Mouse (Mus musculus) retina, postnatal 1 day (tissue): ENCODE data around the gene Ccdc73.
"Not testable (repeated sequence)": the region's sequence is repeated elsewhere in the genome, so short reads cannot be mapped to it uniquely, and the experiment has no call there.

Experiments
- DNase-seq: peaks from one replicate; pipeline ENCODE4 v3.0.0-alpha.2; 2012

The Ccdc73 gene

DNA sequence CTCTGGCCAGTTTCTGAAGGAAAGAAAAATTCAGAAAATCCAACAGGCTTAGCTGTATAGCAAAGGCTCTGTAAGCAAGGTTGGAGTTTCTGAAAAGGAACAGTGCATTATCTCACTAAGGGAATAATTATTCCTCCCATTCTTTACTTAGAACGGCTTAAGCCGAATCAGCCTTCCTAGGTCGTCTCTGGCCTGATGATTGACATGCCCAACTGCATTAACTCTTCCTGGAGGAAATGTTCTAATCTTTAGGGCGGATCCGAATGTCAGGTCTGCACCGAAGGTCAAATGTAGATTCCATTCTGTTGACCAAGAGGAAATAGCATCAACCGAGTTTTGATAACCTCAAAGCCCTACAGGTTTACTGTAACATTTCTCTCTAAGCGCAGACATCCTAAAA, 11.2 kb downstream of the Ccdc73 start:
- no peak for DNase-seq

DNA sequence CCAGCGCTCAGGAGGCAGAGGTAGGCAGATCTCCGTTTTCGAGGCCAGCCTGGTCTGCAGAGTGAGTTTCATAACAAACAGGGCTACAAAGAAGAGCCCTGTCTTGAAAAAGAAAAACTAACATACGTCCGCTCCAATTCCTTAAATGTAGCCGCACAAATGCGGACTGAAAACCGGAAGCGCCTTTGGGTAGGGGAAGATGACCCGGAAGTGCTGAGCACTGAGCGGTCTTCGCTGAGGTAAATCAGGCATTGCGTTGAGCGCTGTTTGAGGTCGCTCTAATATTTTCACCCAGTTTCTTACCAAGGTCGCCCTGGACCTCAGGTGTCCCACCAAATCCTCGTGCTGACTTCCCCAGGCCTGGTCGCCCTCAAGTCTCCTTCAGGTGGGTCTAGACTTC, 18.5 kb downstream of the Ccdc73 start:
- DNase-seq, result peak; percentile 8

DNA sequence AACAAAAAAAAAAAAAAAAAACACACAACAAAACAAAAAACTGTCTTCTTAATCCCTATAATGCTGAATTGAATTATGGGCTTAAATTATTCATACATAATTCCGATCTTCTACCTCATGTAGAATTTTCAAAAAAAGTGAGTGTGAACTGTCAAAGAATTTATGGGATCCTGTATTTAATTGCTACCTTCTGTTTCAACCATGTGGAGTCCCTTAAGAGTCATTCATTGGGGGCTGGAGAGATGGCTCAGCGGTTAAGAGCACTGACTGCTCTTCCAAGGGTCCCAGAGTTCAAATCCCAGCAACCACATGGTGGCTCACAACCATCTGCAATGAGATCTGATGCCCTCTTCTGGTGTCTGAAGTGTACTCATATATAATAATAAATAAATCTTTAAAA, 19.7 kb downstream of the Ccdc73 start:
- not testable (repeated sequence) for DNase-seq

DNA sequence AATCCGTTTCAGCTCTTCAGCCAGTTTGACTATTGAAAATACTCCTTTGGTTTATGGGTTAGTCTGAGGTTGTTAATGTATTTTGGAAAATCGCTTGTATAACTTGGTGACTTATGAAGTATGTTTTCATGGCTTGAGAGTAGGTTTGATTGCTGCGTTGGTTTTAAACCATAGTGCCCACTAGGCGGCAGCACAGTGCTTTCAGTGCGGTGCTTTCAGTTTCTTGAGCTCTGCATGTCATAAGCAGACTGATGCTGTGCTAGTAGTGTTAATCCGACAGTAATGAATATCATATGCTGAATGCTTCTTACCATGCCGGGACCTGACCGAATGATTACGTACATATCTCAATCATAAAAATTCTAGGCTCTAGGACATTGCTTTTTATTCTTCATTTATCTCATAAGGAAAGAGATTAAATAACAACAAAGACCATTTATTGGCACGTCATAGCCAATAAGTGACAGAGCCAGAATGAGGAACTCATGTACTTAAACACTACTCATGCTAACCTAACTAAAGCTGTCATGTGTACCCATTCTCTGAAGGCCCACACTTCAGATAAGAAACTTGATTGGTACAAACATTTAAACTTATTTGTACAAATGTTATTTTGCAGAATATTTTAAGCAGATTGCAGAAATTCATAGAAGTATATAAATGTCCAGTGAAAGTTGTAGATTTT, 20.4 kb downstream of the Ccdc73 start:
- peak; percentile 87 for DNase-seq

DNA sequence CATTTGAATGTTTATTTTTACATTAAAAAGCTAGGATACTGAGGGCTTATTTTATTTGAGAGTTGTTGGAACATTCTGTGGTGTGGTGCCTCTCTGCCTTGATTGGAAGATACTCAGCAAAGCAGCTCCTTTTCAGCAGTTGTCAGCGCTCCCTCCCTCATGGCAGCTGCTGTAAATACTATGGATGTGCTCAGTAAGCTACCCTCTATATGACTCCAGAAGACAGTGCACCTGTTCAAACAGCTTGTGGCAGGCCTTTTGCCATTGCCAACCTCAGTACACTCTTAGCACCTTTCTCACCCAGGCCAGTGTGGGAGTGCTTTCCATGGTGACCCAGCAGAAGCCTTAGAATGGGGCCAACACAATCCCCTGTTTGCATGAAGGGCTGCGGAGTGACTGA, 32.4 kb downstream of the Ccdc73 start:
- DNase-seq, result no peak

DNA sequence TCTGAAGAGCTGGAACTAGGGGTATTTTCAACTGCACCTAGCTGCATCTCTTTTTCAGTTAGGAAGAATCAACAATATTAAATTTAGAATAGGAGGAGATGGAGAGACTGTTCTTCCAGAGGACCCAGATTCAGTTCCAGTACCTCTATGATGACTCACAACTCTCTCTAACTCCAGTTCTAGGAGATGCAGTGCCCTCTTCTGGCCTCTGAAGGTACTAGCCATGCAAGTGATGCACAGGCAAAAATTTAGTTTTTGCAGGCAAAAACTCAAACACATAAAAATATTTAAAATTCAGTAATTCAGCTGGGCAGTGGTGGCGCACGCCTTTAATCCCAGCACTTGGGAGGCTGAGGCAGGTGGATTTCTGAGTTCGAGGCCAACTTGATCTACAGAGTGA, 48.1 kb downstream of the Ccdc73 start:
- DNase-seq, result no peak

DNA sequence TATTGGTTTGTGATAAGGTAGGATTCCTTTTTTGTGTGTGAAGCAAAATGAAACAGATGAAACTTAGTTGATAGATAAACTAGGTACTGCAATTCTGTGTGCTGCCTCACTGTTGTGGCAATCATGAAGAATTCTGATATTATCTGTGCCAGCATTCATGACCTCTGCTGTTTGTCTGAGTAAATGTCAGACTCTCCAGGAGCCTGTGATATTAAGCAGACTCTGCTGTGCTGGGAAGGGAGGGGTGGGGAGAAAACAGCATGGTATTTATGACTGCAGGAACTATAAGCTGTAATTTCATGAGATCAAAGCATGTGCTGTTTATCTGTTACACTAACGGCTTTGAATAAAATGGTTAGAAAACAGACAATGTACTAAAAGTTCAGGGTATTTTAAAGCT, 96.9 kb downstream of the Ccdc73 start:
- DNase-seq, result no peak

DNA sequence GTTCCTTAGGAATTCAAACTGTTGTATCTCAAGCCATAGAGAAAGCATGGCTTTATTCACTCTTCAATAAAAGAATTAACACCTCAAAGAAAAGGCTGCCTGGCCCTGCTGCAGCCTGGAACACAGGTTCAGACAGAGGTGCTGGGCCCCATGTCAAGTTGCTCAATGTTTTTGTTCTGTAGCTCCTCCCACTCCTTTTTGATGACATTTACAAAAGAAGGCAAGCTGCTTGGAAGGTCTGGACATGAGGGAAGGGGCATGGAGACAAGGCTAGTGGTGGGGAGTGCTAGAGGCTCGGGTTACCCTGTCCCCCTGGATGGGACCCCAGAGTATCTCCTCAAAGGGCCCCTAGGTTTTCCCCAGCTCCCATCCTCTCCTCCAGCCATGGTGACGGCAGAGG, 114.1 kb downstream of the Ccdc73 start:
- DNase-seq, result no peak

DNA sequence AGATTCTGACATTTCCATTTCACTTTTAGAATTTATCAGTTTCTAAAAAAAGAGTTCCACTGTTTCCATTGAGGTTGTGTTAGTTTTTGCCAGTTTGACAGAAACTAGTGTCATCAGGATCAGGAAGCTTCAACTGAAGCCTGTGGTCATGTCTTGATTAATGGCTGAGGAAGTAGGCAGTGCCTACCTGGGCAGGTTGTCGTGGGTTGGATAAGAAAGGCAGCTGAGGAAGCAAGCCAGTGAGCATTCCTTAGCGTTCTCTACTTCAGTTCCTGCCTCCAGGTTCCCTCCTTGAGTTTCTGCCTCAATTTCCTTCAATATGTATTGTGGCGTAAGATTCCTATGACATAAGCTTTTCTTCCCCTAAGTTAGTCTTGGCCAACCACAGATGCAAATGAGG, 118.2 kb downstream of the Ccdc73 start:
- no peak for DNase-seq

DNA sequence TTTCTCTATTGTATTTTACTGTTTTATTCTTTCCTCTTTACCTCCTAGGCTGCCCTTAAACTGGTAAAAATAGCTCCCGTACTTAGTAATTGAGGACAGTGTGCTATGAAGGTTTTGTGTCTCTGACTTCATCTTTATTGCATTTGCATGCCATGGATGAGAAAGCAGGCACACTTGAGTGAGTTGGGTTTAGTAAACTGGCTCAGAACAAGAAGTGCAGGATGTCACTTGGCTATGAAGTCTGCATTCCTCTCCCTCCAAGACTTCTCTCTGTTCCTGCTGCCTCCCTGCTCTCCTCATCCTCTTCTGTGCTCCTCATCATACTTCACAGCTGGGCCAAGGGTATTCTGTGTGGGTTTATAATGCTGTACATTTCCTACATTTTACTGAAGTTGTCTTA, 121.4 kb downstream of the Ccdc73 start:
- DNase-seq, result no peak

DNA sequence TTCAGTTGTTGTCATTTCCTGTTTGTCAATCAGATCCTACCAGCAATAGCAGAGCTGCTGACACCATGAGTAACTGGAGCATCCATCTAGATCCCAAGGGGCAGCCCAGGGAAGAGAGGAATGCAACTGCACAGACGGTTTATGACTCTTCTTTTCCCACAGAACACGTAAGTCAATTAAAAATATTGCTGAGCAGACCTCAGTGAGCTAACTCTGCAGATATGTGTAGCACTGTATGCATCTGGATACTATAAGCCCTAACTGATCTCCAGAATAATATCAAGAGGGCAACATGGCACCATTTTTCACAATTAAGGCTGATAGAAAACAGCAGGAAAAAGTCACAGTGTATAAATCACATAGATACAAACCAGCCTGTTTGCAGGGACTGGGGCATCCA, 126.8 kb downstream of the Ccdc73 start:
- peak; percentile 12 for DNase-seq

DNA sequence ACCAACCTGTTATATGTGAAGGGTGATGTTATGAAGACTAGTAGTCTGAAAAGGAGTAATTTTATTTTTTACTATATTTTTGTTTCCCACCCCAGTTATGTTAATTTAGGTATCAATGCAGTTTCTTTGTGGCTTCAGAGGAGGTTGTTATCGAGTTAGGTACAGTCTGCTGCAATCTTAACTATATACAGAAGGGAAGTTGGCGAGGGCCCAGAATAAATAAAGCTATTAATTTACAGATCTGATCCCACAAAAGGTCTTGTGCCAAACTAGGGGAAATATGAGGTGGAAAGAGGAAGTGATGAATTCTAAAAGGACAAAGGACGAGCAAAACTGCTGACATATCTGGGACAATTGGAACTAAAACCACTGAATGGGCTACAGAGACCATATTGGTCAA, 128.6 kb downstream of the Ccdc73 start:
- no peak for DNase-seq

DNA sequence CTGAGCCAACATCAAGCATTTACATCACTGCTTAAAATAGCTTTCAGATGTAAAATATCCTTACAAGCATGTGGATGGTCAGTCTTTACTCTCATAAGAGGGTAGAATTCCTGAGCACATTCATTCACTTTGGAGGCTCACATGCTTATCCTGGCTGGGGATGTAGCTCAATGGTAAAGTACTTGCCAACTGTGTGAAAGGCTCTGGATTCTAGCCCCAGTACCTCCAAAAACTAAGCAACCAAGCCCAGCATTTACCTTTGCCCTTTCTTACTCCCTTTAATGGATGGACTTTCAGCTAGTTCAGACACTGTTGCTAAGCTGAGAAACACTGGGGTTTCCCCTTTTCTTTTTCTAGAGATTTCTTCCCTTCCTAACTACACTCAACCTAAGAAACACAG, 139.6 kb downstream of the Ccdc73 start:
- DNase-seq, result no peak

DNA sequence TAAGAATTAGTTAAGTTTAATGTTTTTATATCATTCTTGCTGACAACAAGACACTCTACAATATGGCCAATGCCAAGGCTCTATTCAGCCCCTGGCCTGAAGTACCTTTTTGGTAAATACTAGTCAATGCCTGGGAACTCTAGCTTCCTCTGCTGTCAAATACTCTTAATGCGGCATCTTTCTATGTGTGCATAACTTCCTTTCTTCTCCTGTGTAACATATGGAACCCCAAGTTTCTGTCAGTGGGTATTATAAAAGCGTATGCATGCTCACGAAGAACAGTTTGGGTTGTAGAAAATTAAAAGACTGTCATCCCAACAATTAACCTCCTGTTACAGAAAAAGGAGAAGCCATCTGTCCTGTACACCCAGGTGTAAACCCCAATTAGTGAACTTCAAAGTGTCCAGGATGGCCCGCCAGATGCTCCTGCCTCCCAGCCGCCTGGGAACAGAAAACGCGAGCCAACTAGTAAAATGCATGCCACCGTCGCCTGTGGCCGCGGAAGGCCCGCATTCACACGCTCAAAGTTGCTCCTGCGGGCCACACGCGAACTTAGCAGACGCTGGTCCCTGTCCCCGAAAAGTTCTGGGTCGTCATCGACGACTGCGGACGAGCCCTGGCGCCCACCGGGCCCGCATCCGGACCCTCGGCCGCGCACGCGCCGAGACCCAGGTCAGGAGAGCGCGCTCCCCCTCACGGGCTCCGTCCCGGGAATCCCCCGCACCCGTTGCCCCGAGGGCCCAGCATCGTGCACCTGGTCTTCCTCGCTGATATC, 148.8 kb downstream of the Ccdc73 start:
- no peak for DNase-seq

DNA sequence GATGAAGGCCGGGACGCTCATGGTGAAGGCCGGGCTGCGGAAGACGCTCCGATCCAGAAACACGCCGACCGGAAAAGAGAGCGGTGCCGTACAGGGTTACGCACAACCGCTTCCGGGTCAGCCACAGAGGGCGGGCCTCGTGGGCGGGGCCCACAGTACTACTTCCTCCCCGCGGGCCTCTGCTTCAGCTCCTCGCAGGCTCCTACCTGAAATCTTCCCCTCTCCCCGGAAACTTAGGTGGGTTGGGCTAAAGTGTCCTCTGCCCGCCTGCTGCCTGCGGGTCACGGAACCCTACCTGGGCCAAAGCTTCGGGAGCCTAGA, 149.3 kb downstream of the Ccdc73 start, which contains the start of gene Eif3m:
Eif3m (minus strand) TSS at position 114 of the 321 bp plus-strand sequence.
- DNase-seq, result peak; percentile 94

DNA sequence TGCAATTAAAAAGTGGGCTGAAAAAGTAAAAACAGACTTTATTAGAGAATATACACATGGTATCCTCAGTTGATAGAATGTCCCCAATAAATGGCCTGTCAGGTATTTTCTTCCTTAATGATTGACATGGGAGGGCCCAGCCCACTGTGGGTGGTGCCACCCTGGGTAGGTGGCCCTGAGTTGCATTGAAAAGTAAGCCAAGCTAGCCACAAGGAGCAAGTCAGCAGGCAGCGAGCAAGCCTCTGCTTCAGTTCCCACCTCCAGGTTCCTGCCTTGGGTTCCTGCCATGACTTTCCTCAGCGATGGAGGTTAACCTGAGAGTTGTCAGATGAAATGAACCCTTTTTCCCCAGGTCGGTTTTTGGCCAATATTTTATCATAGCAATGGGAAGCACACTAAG, 150.2 kb downstream of the Ccdc73 start:
- DNase-seq, result no peak

DNA sequence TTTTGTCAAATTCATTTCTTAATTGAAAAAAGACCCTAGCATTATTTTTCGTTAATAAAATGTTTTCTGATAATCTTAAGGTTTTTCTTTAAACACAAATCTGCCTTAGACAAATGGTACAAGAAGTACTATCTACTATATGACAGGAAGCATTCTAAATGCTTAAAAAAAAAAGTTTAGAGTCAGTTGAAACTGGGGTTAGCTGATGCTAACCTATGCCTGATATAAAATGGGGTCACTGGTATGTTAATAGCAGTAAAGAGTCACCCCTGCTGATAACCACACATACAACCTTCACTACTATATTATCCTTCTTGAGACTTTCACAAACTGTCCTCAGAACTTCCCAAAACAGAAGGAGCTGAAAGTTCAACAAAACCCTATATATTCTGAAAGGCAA, 151.9 kb downstream of the Ccdc73 start:
- DNase-seq, result no peak

DNA sequence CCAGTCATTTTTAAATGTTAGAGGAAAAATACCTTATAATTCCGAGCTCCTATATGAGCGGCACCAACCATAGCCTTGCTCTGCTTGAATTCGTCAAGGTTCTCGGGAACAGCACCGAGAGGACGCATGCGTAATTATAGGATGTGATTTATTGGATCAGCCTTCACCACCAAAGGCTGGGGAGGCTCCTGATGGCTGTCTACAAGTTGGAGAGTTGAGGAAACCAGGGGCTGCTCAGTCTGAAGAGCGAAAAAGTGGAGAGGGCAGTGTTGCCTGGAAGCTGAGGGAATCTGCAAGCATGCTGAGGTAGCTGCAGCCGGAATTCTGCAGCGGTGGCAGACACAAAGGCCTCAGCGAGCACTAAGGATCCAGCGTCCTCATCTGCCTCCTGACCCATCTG, 153.7 kb downstream of the Ccdc73 start:
- no peak for DNase-seq

DNA sequence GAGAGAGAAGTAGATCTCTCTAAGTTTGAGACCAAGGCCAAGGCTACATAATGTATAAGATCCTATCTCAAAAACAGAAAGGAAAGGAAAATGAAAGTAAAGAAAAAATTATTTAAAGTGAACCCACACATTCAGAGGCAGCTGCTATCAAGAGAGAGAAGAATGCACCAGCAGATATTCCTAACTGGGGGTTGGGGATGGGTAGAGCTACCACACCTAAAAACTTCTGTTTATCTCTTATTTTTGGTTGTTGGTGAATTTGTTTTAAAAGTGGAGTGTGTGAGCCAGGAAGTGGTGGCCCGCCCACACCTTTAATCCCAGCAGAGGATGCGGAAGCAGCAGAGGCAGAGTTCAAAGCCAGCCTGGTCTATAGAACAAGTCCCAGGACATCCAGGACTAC, 154.2 kb downstream of the Ccdc73 start:
- no peak for DNase-seq

DNA sequence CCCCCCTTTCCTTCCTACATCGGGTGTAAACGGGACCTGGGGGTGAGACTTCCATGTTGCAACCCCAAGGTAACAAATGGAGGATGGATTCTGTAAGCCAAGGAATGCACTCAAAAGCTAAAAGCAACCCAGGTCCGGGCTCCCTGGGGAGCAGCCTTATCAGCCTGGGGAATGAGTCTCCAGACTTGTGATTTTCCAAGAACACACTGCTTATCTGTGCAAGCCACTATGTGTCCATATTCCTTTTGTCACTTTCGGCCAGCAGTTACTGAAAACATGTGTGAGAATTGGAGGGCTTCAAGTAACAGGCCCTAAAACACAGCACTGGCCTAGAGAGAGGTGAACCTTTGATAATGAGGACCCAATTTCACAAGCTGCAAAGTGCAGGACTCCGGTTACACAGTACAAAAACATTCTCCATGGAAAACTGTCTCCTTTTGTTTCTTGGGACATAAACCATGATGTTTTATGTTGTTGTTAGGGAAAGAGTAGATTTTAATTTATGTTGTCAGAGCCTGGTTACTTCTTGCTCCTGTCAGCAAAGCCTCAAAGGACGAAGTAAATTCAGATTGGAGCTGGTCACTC, 155.5 kb downstream of the Ccdc73 start:
- DNase-seq, result no peak

DNA sequence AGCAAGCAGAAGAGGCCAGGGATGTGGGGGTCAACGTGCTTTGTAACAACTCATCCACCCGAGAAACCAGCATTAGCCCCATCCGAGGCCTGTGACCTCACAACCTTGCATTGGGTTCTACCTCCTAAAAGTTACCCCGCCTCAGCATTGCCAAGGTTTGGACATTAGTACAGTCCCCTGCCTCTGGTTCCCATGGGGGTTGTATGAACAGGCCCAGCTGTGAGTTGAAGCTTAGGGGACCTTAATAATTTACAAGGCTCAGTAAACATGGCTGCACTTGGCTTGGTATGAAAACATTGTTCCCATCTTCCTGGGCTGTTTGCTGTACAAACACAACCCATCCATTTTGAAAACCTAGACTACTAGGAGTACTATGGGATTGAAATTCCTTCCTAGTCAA, 156.2 kb downstream of the Ccdc73 start:
- no peak for DNase-seq

DNA sequence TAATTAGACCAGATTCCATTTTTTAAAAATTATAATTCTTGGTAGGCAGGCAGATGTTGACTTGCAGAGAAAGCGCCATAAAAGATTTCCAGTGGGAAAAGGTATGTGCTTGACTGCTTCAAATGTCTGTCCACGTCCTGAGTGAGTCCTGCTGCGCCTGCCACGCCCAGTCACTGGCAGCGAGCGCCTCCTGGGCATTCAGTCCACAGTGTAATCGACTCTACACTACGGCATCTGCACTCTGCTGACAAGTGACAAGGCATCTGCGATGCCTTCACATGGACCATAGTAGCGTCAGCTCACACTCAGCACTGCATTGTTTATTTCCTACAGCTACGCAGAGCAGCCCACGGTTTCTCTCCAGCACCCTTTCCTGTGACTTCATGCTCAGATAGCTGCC, 158.0 kb downstream of the Ccdc73 start:
- not testable (repeated sequence) for DNase-seq

DNA sequence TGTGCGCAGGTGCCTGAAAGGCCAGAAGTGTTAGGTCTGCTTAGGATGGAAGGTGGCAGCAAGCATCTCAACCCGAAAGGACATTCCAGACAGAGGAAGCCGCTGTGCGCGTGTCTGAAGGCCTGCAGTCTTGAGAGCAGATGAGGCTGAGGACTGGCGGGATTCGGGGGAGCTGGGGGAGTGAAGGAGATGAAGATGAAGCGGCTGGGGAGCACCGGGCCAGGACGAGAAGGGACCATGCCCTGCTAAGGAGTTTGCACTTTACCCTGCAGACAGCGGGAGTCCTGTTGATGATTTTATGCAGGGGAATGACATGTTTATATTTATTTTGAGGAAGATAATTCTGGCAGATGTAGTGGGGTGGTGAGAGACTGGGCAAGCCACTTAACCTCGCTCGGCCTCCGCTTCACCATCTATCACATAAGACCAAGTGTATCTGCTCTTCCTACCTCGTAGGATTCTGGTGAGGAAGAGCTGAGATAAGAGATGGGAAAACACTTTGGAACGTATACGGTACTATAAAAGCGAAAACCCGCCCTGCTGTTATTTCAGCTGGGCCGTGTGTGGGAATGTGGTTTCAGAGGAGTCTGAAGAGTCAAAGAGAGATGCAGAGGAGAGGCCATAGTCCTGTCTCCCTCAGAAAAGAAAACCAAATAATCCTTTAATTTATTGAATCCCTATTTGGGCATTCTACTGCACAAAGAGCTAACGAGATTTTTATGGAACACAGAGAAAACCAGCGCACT, 159.5 kb downstream of the Ccdc73 start:
- DNase-seq, result no peak

DNA sequence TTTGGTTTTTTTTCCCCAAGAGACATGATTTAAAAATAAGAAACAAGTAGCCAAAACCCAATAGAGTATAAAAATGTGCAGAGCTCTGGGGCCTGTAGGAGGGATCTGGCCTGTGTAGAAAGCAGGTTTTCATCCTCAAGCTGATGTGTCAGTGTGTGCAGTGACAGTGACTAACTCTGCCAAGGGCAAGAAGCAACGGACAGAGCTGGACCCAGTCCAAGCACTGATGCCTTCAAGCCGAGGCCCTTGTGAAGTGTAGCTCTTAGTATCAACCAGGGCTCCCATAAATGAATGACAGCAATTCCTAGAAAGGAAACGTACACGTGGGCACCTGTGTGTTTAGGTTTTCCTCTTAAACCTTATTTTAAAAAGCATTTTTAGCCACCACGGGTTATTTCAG, 161.2 kb downstream of the Ccdc73 start:
- DNase-seq, result no peak
